Mouse (Mus musculus) kidney, embryonic 14.5 days (tissue): ENCODE measurements around the gene Slc25a53. TPM values are rescaled to one million over a fixed set of nuclear protein-coding genes. Genes with fewer than 3 reads are reported as not detected.
"Not testable (repeated sequence)": the region's sequence is repeated elsewhere in the genome, so short reads cannot be mapped to it uniquely, and the experiment has no call there.

Experiments used
- ATAC-seq: fragments of 200-750 bp; cut with Nextera tagmentation; 2 replicates; pipeline ENCODE4 v1.8.0; 2017; ENCODE audit warnings: moderate number of reproducible peaks, mild to moderate bottlenecking, moderate TSS enrichment, moderate library complexity; ENCODE audit not compliant: low FRiP score, low TSS enrichment
- H3K27ac ChIP-seq: fragments of 300-500 bp; sonication (generic); 2 replicates; pipeline ENCODE4 v1.5.1; 2014; ENCODE audit warnings: low read depth, mild to moderate bottlenecking, low read length, moderate library complexity, mixed read lengths
- H3K27me3 ChIP-seq: fragments of 300-500 bp; sonication (generic); 2 replicates; pipeline ENCODE4 v1.6.1; 2014; ENCODE audit warnings: mild to moderate bottlenecking, low read length; ENCODE audit not compliant: control insufficient read depth, insufficient read depth
- H3K36me3 ChIP-seq: fragments of 300-500 bp; sonication (generic); 2 replicates; pipeline ENCODE4 v1.6.1; 2014; ENCODE audit warnings: low read length, mixed read lengths; ENCODE audit not compliant: control insufficient read depth, insufficient read depth
- H3K4me1 ChIP-seq: fragments of 300-500 bp; sonication (generic); 2 replicates; pipeline ENCODE4 v1.6.1; 2014; ENCODE audit warnings: low read length, mixed read lengths; ENCODE audit not compliant: control insufficient read depth, insufficient read depth
- H3K4me2 ChIP-seq: fragments of 300-500 bp; sonication (generic); replicated peaks from 2 replicates; pipeline ENCODE4 v1.6.1; 2014; ENCODE audit warnings: low read depth, mild to moderate bottlenecking, low read length
- H3K4me3 ChIP-seq: fragments of 300-500 bp; sonication (generic); 2 replicates; pipeline ENCODE4 v1.5.1; 2014; ENCODE audit warnings: mild to moderate bottlenecking, low read length
- H3K9ac ChIP-seq: fragments of 300-500 bp; sonication (generic); 2 replicates; pipeline ENCODE4 v1.6.1; 2014; ENCODE audit warnings: low read depth, mild to moderate bottlenecking, low read length, moderate library complexity
- H3K9me3 ChIP-seq: fragments of 300-500 bp; sonication (generic); 2 replicates; pipeline ENCODE4 v1.6.1; 2016; ENCODE audit warnings: low read length; ENCODE audit not compliant: control insufficient read depth
- WGBS: fragments of 180-500 bp; shearing (Covaris S2); extraction: QIAGEN DNeasy Blood & Tissue Kit; methylation state at CpG from one replicate; pipeline ENCODE4 v1.1.7; 2014; 5-methylcytosine and 5-hydroxymethylcytosine counted together
- polyA plus RNA-seq: library from polyadenylated mRNA; unstranded; fragments of >200 nt; fragmentation: Nextera tagmentation; extraction: Ambion mirVana; gene quantifications from 2 replicates; pipeline ENCODE4 v1.2.1, GENCODE M21; 2014

Slc25a53 gene
- polyA plus RNA-seq, 1 experiment from 2014 or later, result 14.0 TPM

- ATAC-seq, result no peak
- Histone ChIP-seq H3K4me1 (no peaks in the 10 kb centered on the region), H3K27ac (no peak overlapping the region), H3K4me3 (no peak overlapping the region), H3K9ac (no peak overlapping the region), H3K36me3 (no peaks in the 10 kb centered on the region), H3K9me3 (no peaks in the 10 kb centered on the region), H3K4me2 (no peak overlapping the region), H3K27me3 (no peaks in the 10 kb centered on the region)
Measured at GRCm38 (mm10) chrX:136978616-136979015, 59.5 kb downstream of the Slc25a53 start.

- WGBS, result 41% methylated on average over 15 of the region's 15 CpGs
- H3K4me3 ChIP-seq, result peak within 1 kb of the TSS; percentile 37
- H3K4me2 ChIP-seq, result peak within 1 kb of the TSS; percentile 47
- H3K9me3 ChIP-seq, result no peaks in the 10 kb centered on the region
- peak within 1 kb of the TSS; percentile 42; the same call in 1 of the 2 replicates for H3K9ac ChIP-seq
- no peak within 1 kb of the TSS for H3K27ac ChIP-seq
- no peaks in the 10 kb centered on the region for H3K36me3 ChIP-seq
- H3K27me3 ChIP-seq, result no peaks in the 10 kb centered on the region
- ATAC-seq, result peak; percentile 100
- no peaks in the 10 kb centered on the region for H3K4me1 ChIP-seq
Measured at GRCm38 (mm10) chrX:136976424-136977084, 61.5 kb downstream of the Slc25a53 start, which contains the start of the genes Tmsb15l and Tmsb15b1. Tmsb15l (minus strand) TSS chrX:136976869. Tmsb15b1 (minus strand) TSS chrX:136976874.

- WGBS, result 83% methylated on average over 6 of the region's 6 CpGs
- Histone ChIP-seq H3K4me3 (peak within 1 kb of the TSS; percentile 37), H3K4me2 (peak within 1 kb of the TSS; percentile 47), H3K9ac (peak within 1 kb of the TSS; percentile 42; the same call in 1 of the 2 replicates)
- not testable (repeated sequence) for H3K4me1 ChIP-seq, H3K36me3 ChIP-seq, H3K27ac ChIP-seq, ATAC-seq, H3K27me3 ChIP-seq, H3K9me3 ChIP-seq
Measured at GRCm38 (mm10) chrX:136975397-136975796, 62.7 kb downstream of the Slc25a53 start, which contains the start of gene Tmsb15b2. Tmsb15b2 (minus strand) TSS chrX:136975497.

- Histone ChIP-seq H3K9me3 (no peaks in the 10 kb centered on the region), H3K27me3 (no peaks in the 10 kb centered on the region), H3K9ac (no peak overlapping the region), H3K4me2 (no peak overlapping the region), H3K36me3 (no peaks in the 10 kb centered on the region), H3K4me3 (no peak overlapping the region), H3K27ac (no peak overlapping the region), H3K4me1 (no peaks in the 10 kb centered on the region)
- 29% methylated on average over 2 of the region's 2 CpGs for WGBS
- no peak for ATAC-seq
Measured at GRCm38 (mm10) chrX:136959688-136960087, 78.4 kb downstream of the Slc25a53 start.

GRCm38 (mm10) chrX:136958300-136958699, 79.8 kb downstream of the Slc25a53 start:
- not testable (repeated sequence) for ATAC-seq, H3K9ac ChIP-seq
- peak overlapping the region; percentile 17; the same call in 1 of the 2 replicates for H3K4me3 ChIP-seq

GRCm38 (mm10) chrX:136957583-136958279, 80.4 kb downstream of the Slc25a53 start:
- peak overlapping the region; percentile 26 for H3K4me2 ChIP-seq
- not testable (repeated sequence) for H3K27me3 ChIP-seq, H3K27ac ChIP-seq, H3K4me1 ChIP-seq, H3K9me3 ChIP-seq, H3K36me3 ChIP-seq, H3K9ac ChIP-seq
- ATAC-seq, result peak; percentile 100
- 34% methylated on average over 13 of the region's 13 CpGs for WGBS
- peak overlapping the region; percentile 22; the same call in 1 of the 2 replicates for H3K4me3 ChIP-seq

More at GRCm38 (mm10) chrX:136958300-136958699, 79.8 kb downstream of the Slc25a53 start:
- WGBS, result 63% methylated on average over 5 of the region's 5 CpGs
- not testable (repeated sequence) for H3K4me1 ChIP-seq, H3K9me3 ChIP-seq, H3K27me3 ChIP-seq, H3K27ac ChIP-seq, H3K36me3 ChIP-seq
- peak overlapping the region; percentile 26 for H3K4me2 ChIP-seq

GRCm38 (mm10) chrX:136937985-136938384, 100.1 kb downstream of the Slc25a53 start:
- Histone ChIP-seq H3K27me3 (no peaks in the 10 kb centered on the region), H3K36me3 (no peaks in the 10 kb centered on the region), H3K9me3 (no peaks in the 10 kb centered on the region), H3K4me1 (no peaks in the 10 kb centered on the region), H3K4me3 (no peak overlapping the region), H3K4me2 (no peak overlapping the region), H3K9ac (no peak overlapping the region), H3K27ac (no peak overlapping the region)
- 37% methylated on average over 3 of the region's 3 CpGs for WGBS
- ATAC-seq, result no peak
